18 mouse cellular contexts compared by ENCODE assay signal in the genomic region with DNA sequence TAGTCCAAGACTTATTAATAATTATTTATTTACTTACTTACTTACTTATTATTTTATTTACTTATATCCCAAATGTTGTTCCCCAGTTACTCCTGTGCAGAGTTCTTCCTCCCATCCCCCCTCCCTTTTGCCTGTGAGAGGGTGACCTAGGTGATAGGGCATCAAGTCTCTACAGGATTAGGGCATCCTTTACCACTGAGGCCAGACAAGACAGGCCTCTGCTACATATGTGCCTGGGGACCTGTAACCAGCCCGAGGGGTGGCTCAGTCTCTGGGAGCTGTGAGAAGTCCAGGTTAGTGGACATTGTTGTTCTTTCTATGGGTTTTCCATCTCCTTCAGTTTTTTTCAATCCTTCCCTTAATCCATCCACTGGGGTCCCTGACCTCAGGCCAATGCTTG.
"Had no signal": no experiment of that assay in that cellular context is flagged by ENCODE, and none has a peak within 500 bp of the region (broad histone marks: within the 10 kb centered on the region; RNA-seq: fewer than 3 reads in every experiment).

No protein-coding gene starts in this region.

- H3K4me2 ChIP-seq: liver, embryonic 13.5 days; liver, embryonic 15.5 days; lung, embryonic 15.5 days; midbrain, embryonic 12.5 days; neural tube, embryonic 12.5 days; stomach, embryonic 15.5 days had no signal

- H3K27ac ChIP-seq: liver, embryonic 13.5 days; liver, embryonic 15.5 days; lung, embryonic 15.5 days; macrophage; midbrain, embryonic 12.5 days; neural tube, embryonic 12.5 days; stomach, embryonic 15.5 days; stomach, postnatal 0 days had no signal

- H3K9ac ChIP-seq: liver, embryonic 13.5 days; liver, embryonic 15.5 days; liver, postnatal 0 days; lung, embryonic 15.5 days; midbrain, embryonic 12.5 days; neural tube, embryonic 12.5 days; stomach, embryonic 15.5 days had no signal

- H3K9me3 ChIP-seq: liver, embryonic 13.5 days; liver, embryonic 15.5 days; lung, embryonic 15.5 days; midbrain, embryonic 12.5 days; neural tube, embryonic 12.5 days; stomach, embryonic 15.5 days had no signal

- H3K4me1 ChIP-seq: liver, embryonic 13.5 days; liver, embryonic 15.5 days; lung, embryonic 15.5 days; megakaryocyte, embryonic 14.5 days; midbrain, embryonic 12.5 days; neural tube, embryonic 12.5 days; stomach, embryonic 15.5 days had no signal

- DNase-seq: liver, embryonic 13.5 days; liver, postnatal 0 days; lung, adult 2 months; lung, postnatal 14 days; lung, postnatal 36 days; right cerebral cortex, postnatal 14 days; thymus, adult 2 months; thymus, postnatal 25 days; thymus, postnatal 4 days had no signal

- H3K36me3 ChIP-seq: liver, embryonic 13.5 days; liver, embryonic 15.5 days; lung, embryonic 15.5 days; midbrain, embryonic 12.5 days; neural tube, embryonic 12.5 days; stomach, embryonic 15.5 days had no signal

- H3K4me3 ChIP-seq: liver, embryonic 13.5 days; liver, embryonic 15.5 days; lung, embryonic 15.5 days; megakaryocyte, embryonic 14.5 days; midbrain, embryonic 12.5 days; neural tube, embryonic 12.5 days; stomach, embryonic 15.5 days had no signal

- H3K27me3 ChIP-seq: liver, embryonic 13.5 days; liver, embryonic 15.5 days; lung, embryonic 15.5 days; megakaryocyte, embryonic 14.5 days; midbrain, embryonic 12.5 days; neural tube, embryonic 12.5 days; stomach, embryonic 15.5 days had no signal

- ATAC-seq: liver, postnatal 0 days; lung, postnatal 0 days had no signal
